Mouse (Mus musculus) gastrocnemius, adult 8-10 months (tissue): Measurements from ENCODE around the gene Cpvl. TPM values are rescaled to one million over a fixed set of nuclear protein-coding genes. Genes with fewer than 3 reads are reported as not detected.

Source experiments
- DNase-seq, 2 experiments: peaks; one replicate each; pipeline ENCODE4 v3.0.0; 2022; ENCODE audit warnings: low spot score in 2 of 2
- total RNA-seq, 4 experiments: library from RNA; stranded (reverse); gene quantifications; 2 replicates each; pipeline ENCODE4 v1.2.4; 2022

Gene Cpvl
- total RNA-seq, 4 experiments from 2014 or later: not detected

GRCm38 (mm10) chr6:53891109-53891508 is 87.4 kb downstream of the Cpvl start:
- no peak for DNase-seq

- no peak for DNase-seq
Measured at GRCm38 (mm10) chr6:53884931-53885330, 93.5 kb downstream of the Cpvl start.

- no peak for DNase-seq
Measured at GRCm38 (mm10) chr6:53884496-53884895, 94.0 kb downstream of the Cpvl start.

GRCm38 (mm10) chr6:53883405-53883804 is 95.1 kb downstream of the Cpvl start:
- DNase-seq: no peak

GRCm38 (mm10) chr6:53881623-53882022 is 96.8 kb downstream of the Cpvl start:
- DNase-seq: no peak

GRCm38 (mm10) chr6:53881235-53881606 is 97.2 kb downstream of the Cpvl start:
- DNase-seq: no peak

- no peak for DNase-seq
Measured at GRCm38 (mm10) chr6:53880530-53881234, 97.8 kb downstream of the Cpvl start.

GRCm38 (mm10) chr6:53879567-53879966 is 98.9 kb downstream of the Cpvl start:
- DNase-seq: no peak

- DNase-seq: no peak
Measured at GRCm38 (mm10) chr6:53874881-53875429, 103.5 kb downstream of the Cpvl start.

GRCm38 (mm10) chr6:53871903-53872302 is 106.6 kb downstream of the Cpvl start:
- no peak for DNase-seq

- no peak for DNase-seq
Measured at GRCm38 (mm10) chr6:53863011-53863410, 115.5 kb downstream of the Cpvl start.

GRCm38 (mm10) chr6:53859106-53859505 is 119.4 kb downstream of the Cpvl start:
- DNase-seq: no peak

GRCm38 (mm10) chr6:53857822-53858221 is 120.6 kb downstream of the Cpvl start:
- DNase-seq: no peak

- DNase-seq: no peak
Measured at GRCm38 (mm10) chr6:53856775-53857174, 121.7 kb downstream of the Cpvl start.

- DNase-seq: no peak
Measured at GRCm38 (mm10) chr6:53854971-53855856, 123.3 kb downstream of the Cpvl start.

GRCm38 (mm10) chr6:53854226-53854625 is 124.2 kb downstream of the Cpvl start:
- no peak for DNase-seq

GRCm38 (mm10) chr6:53853546-53853945 is 124.9 kb downstream of the Cpvl start:
- no peak for DNase-seq

GRCm38 (mm10) chr6:53844626-53845025 is 133.8 kb downstream of the Cpvl start:
- no peak for DNase-seq

- peak in 1 of 2 experiments; percentile 44 for DNase-seq
Measured at GRCm38 (mm10) chr6:53825213-53825612, 153.3 kb downstream of the Cpvl start.
